Mouse (Mus musculus): ENCODE measurements around the gene Spg20. TPM values are rescaled to one million over a fixed set of nuclear protein-coding genes. Genes with fewer than 3 reads are reported as not detected.

Gene Spg20
- polyA plus RNA-seq, 1 experiment = 6.8 TPM

GRCm38 (mm10) chr3:55074576-55075293 lies 37.2 kb upstream of the Spg20 start:
- 83% methylated on average over 6 of the region's 6 CpGs for WGBS
- H3K4me1 ChIP-seq (ENCODE audit: control insufficient read depth, insufficient read depth, insufficient read length, low read length) = no peaks in the 10 kb centered on the region
- no peaks in the 10 kb centered on the region for H3K27me3 ChIP-seq (ENCODE audit: control insufficient read depth, insufficient read depth, low read length)
- no peaks in the 10 kb centered on the region for H3K36me3 ChIP-seq (ENCODE audit: control insufficient read depth, insufficient read depth, low read length)
- no peak for TF ChIP-seq POLR2A (IDR thresholded peaks at IDR 0.05; ENCODE audit: low read depth, low read length)
- no peak for TF ChIP-seq CTCF (IDR thresholded peaks at IDR 0.05; ENCODE audit: extremely low read depth, insufficient read length, insufficient replicate concordance, low read depth, low read length)
- H3K27ac ChIP-seq (ENCODE audit: insufficient read depth, low read depth, low read length) = no peak overlapping the region
- H3K4me3 ChIP-seq (ENCODE audit: low read depth, low read length) = no peak overlapping the region

GRCm38 (mm10) chr3:55075294-55075648 lies 36.6 kb upstream of the Spg20 start:
- no peaks in the 10 kb centered on the region for H3K4me1 ChIP-seq (ENCODE audit: control insufficient read depth, insufficient read depth, insufficient read length, low read length)
- H3K36me3 ChIP-seq (ENCODE audit: control insufficient read depth, insufficient read depth, low read length) = no peaks in the 10 kb centered on the region
- WGBS = 70% methylated on average over 3 of the region's 3 CpGs
- TF ChIP-seq CTCF (IDR thresholded peaks at IDR 0.05; ENCODE audit: extremely low read depth, insufficient read length, insufficient replicate concordance, low read depth, low read length) (no peak), POLR2A (IDR thresholded peaks at IDR 0.05; ENCODE audit: low read depth, low read length) (no peak)
- H3K27ac ChIP-seq (ENCODE audit: insufficient read depth, low read depth, low read length) = no peak overlapping the region
- no peaks in the 10 kb centered on the region for H3K27me3 ChIP-seq (ENCODE audit: control insufficient read depth, insufficient read depth, low read length)
- no peak overlapping the region for H3K4me3 ChIP-seq (ENCODE audit: low read depth, low read length)

- WGBS = 41% methylated on average over 6 of the region's 6 CpGs
- Histone ChIP-seq H3K27me3 (ENCODE audit: control insufficient read depth, insufficient read depth, low read length) (no peaks in the 10 kb centered on the region), H3K36me3 (ENCODE audit: control insufficient read depth, insufficient read depth, low read length) (no peaks in the 10 kb centered on the region), H3K27ac (ENCODE audit: insufficient read depth, low read depth, low read length) (no peak overlapping the region), H3K4me3 (ENCODE audit: low read depth, low read length) (no peak overlapping the region), H3K4me1 (ENCODE audit: control insufficient read depth, insufficient read depth, insufficient read length, low read length) (no peaks in the 10 kb centered on the region)
- no peak for TF ChIP-seq CTCF (IDR thresholded peaks at IDR 0.05; ENCODE audit: extremely low read depth, insufficient read length, insufficient replicate concordance, low read depth, low read length)
- no peak for TF ChIP-seq POLR2A (IDR thresholded peaks at IDR 0.05; ENCODE audit: low read depth, low read length)
Measured at GRCm38 (mm10) chr3:55078233-55078632, 33.7 kb upstream of the Spg20 start.

GRCm38 (mm10) chr3:55079619-55080018 lies 32.3 kb upstream of the Spg20 start:
- WGBS = 61% methylated on average over 8 of the region's 8 CpGs
- Histone ChIP-seq H3K4me1 (ENCODE audit: control insufficient read depth, insufficient read depth, insufficient read length, low read length) (no peaks in the 10 kb centered on the region), H3K27ac (ENCODE audit: insufficient read depth, low read depth, low read length) (no peak overlapping the region), H3K27me3 (ENCODE audit: control insufficient read depth, insufficient read depth, low read length) (no peaks in the 10 kb centered on the region), H3K36me3 (ENCODE audit: control insufficient read depth, insufficient read depth, low read length) (no peaks in the 10 kb centered on the region), H3K4me3 (ENCODE audit: low read depth, low read length) (no peak overlapping the region)
- TF ChIP-seq CTCF (IDR thresholded peaks at IDR 0.05; ENCODE audit: extremely low read depth, insufficient read length, insufficient replicate concordance, low read depth, low read length) = no peak
- TF ChIP-seq POLR2A (IDR thresholded peaks at IDR 0.05; ENCODE audit: low read depth, low read length) = no peak

- peak; percentile 87; the same call in 1 of the 2 replicates for TF ChIP-seq CTCF (IDR thresholded peaks at IDR 0.05; ENCODE audit: extremely low read depth, insufficient read length, insufficient replicate concordance, low read depth, low read length)
- TF ChIP-seq POLR2A (IDR thresholded peaks at IDR 0.05; ENCODE audit: low read depth, low read length) = no peak
Measured at GRCm38 (mm10) chr3:55080055-55080454, 31.9 kb upstream of the Spg20 start.

GRCm38 (mm10) chr3:55084781-55085180 lies 27.1 kb upstream of the Spg20 start:
- Histone ChIP-seq H3K27me3 (ENCODE audit: control insufficient read depth, insufficient read depth, low read length) (no peaks in the 10 kb centered on the region), H3K4me3 (ENCODE audit: low read depth, low read length) (no peak overlapping the region), H3K4me1 (ENCODE audit: control insufficient read depth, insufficient read depth, insufficient read length, low read length) (peaks cover 7% of the 10 kb centered on the region; the same call in 1 of the 2 replicates), H3K36me3 (ENCODE audit: control insufficient read depth, insufficient read depth, low read length) (no peaks in the 10 kb centered on the region), H3K27ac (ENCODE audit: insufficient read depth, low read depth, low read length) (no peak overlapping the region)
- 74% methylated on average over 6 of the region's 6 CpGs for WGBS
- TF ChIP-seq CTCF (IDR thresholded peaks at IDR 0.05; ENCODE audit: extremely low read depth, insufficient read length, insufficient replicate concordance, low read depth, low read length) (no peak), POLR2A (IDR thresholded peaks at IDR 0.05; ENCODE audit: low read depth, low read length) (no peak)

More at GRCm38 (mm10) chr3:55080055-55080454, 31.9 kb upstream of the Spg20 start:
- Histone ChIP-seq H3K27me3 (ENCODE audit: control insufficient read depth, insufficient read depth, low read length) (no peaks in the 10 kb centered on the region), H3K4me1 (ENCODE audit: control insufficient read depth, insufficient read depth, insufficient read length, low read length) (no peaks in the 10 kb centered on the region), H3K27ac (ENCODE audit: insufficient read depth, low read depth, low read length) (no peak overlapping the region), H3K4me3 (ENCODE audit: low read depth, low read length) (no peak overlapping the region), H3K36me3 (ENCODE audit: control insufficient read depth, insufficient read depth, low read length) (no peaks in the 10 kb centered on the region)
- 7% methylated on average over 6 of the region's 6 CpGs for WGBS

- Histone ChIP-seq H3K4me3 (ENCODE audit: low read depth, low read length) (no peak overlapping the region), H3K36me3 (ENCODE audit: control insufficient read depth, insufficient read depth, low read length) (no peaks in the 10 kb centered on the region), H3K27ac (ENCODE audit: insufficient read depth, low read depth, low read length) (no peak overlapping the region), H3K4me1 (ENCODE audit: control insufficient read depth, insufficient read depth, insufficient read length, low read length) (peaks cover 7% of the 10 kb centered on the region; the same call in 1 of the 2 replicates), H3K27me3 (ENCODE audit: control insufficient read depth, insufficient read depth, low read length) (no peaks in the 10 kb centered on the region)
- TF ChIP-seq CTCF (IDR thresholded peaks at IDR 0.05; ENCODE audit: extremely low read depth, insufficient read length, insufficient replicate concordance, low read depth, low read length) (no peak), POLR2A (IDR thresholded peaks at IDR 0.05; ENCODE audit: low read depth, low read length) (no peak)
- WGBS = 77% methylated on average over 3 of the region's 3 CpGs
Measured at GRCm38 (mm10) chr3:55085716-55086115, 26.2 kb upstream of the Spg20 start.

Data from small intestine, adult 2 months (tissue).